Mouse (Mus musculus) erythroblast, embryonic 14.5 days (primary cell): ENCODE data around the gene Dst.

ENCODE experiments used
- GATA1 ChIP-seq: IDR thresholded peaks from 2 replicates; pipeline ENCODE4 v1.6.1; 2012; ENCODE audit warnings: low read length, inconsistent platforms, mixed read lengths
- TAL1 ChIP-seq: IDR thresholded peaks from 3 replicates; pipeline ENCODE4 v1.6.1; 2012; ENCODE audit warnings: low read length, inconsistent platforms, mixed read lengths

GRCm38 (mm10) chr1:34094301-34094700 is 186.3 kb downstream of the Dst start:
- TF ChIP-seq GATA1 (no peak), TAL1 (no peak)
